Mouse (Mus musculus) cerebellum, adult 18-20 months (tissue): Measurements from ENCODE around the gene Olfr785.
"Not testable (repeated sequence)": the region's sequence is repeated elsewhere in the genome, so short reads cannot be mapped to it uniquely, and the experiment has no call there.

Experiments
- DNase-seq, 2 experiments: peaks; one replicate each; pipeline ENCODE4 v3.0.0; 2021

Olfr785 gene

GRCm38 (mm10) chr10:129405126-129405525, at the start of gene Olfr785:
Gene Olfr785, plus strand, starts transcription at chr10:129405426.
- DNase-seq: no peak

GRCm38 (mm10) chr10:129356496-129356895, 48.7 kb upstream of the Olfr785 start:
- not testable (repeated sequence) for DNase-seq

- no peak for DNase-seq
These were observed 47.9 kb upstream of the Olfr785 start for GRCm38 (mm10) chr10:129357307-129357706.

GRCm38 (mm10) chr10:129374051-129374450, 31.2 kb upstream of the Olfr785 start:
- not testable (repeated sequence) for DNase-seq

- no peak for DNase-seq
These were observed 21.4 kb upstream of the Olfr785 start, which contains the start of gene Olfr784 for GRCm38 (mm10) chr10:129383783-129384182. Gene Olfr784, plus strand, starts transcription at chr10:129384083.

- no peak for DNase-seq
These were observed 4.3 kb upstream of the Olfr785 start for GRCm38 (mm10) chr10:129400892-129401291.

- no peak for DNase-seq
These were observed 21.8 kb downstream of the Olfr785 start, which contains the start of gene Olfr786 for GRCm38 (mm10) chr10:129427006-129427405. Gene Olfr786, plus strand, starts transcription at chr10:129427306.
